Comparison of ENCODE assay signal across 8 mouse cellular contexts in the genomic region with DNA sequence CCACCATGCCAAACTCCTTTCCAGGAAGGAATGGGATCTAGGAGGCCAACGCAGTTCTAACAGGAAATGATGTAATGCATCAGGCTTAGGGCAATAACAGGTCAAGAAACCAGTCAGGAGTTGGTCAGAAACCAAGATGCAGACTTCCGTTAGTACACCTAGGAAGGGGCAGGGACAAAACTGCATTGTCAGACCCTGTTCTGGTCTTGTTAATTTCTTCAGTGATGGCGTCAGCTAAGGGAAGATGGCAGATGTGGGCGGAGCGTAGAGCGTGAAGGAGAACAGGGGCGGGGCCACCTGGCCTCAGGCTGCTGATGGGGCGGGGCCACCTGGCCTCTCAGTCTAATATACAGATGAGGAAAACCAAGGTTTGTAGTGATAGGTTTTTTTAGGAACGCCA. TPM values are rescaled to one million over a fixed set of nuclear protein-coding genes. Genes with fewer than 3 reads are reported as not detected.
DNase-seq lines count a peak whose midpoint lies in the region; ATAC-seq and TF ChIP-seq lines count a peak whose summit lies in the region.

No protein-coding gene starts in this region.

- peaks cover 38% of the 10 kb centered on the region for H3K36me3 ChIP-seq in lung, embryonic 14.5 days (ENCODE audit: insufficient read depth)
- peaks cover 33% of the 10 kb centered on the region for H3K36me3 ChIP-seq in intestine, embryonic 14.5 days (ENCODE audit: control insufficient read depth, insufficient read depth, low read length)
- peaks cover 6% of the 10 kb centered on the region; the same call in 1 of the 2 replicates for H3K36me3 ChIP-seq in midbrain, embryonic 11.5 days (ENCODE audit: control insufficient read depth, insufficient read depth, low read length)

- peak overlapping the region; percentile 97 for H3K27ac ChIP-seq in lung, embryonic 14.5 days (ENCODE audit: low read depth)
- H3K27ac ChIP-seq in intestine, embryonic 14.5 days (ENCODE audit: low read depth) = peak overlapping the region; percentile 90
- H3K27ac ChIP-seq in midbrain, embryonic 11.5 days (ENCODE audit: low read depth, low read length) = peak overlapping the region; percentile 87

- whole genome bisulfite sequencing in lung, embryonic 14.5 days = 56% methylated on average over 9 of the region's 9 CpGs
- WGBS in intestine, embryonic 14.5 days = 64% methylated on average over 9 of the region's 9 CpGs
- WGBS in midbrain, embryonic 11.5 days = 82% methylated on average over 9 of the region's 9 CpGs

- no peak overlapping the region for H3K9ac ChIP-seq in lung, embryonic 14.5 days
- H3K9ac ChIP-seq in intestine, embryonic 14.5 days (ENCODE audit: low read length) = no peak overlapping the region
- H3K9ac ChIP-seq in midbrain, embryonic 11.5 days (ENCODE audit: low read length) = no peak overlapping the region

- peak; percentile 44 for ATAC-seq in lung, embryonic 14.5 days (ENCODE audit: insufficient read depth)
- ATAC-seq in erythroid progenitor cell, adult 5-6 weeks (replicated peaks; ENCODE audit: low FRiP score, poor library complexity, severe bottlenecking) = 0 out of 2 replicates have a peak, but pooled peaks have one; percentile 49
- no peak for ATAC-seq in intestine, embryonic 14.5 days (replicated peaks; ENCODE audit: low FRiP score, low TSS enrichment, low read depth)
- peak; percentile 17; the same call in 1 of the 2 replicates for ATAC-seq in midbrain, embryonic 11.5 days (ENCODE audit: low FRiP score)

- no peak for TF ChIP-seq CTCF in lung, embryonic 14.5 days (IDR thresholded peaks at IDR 0.05; ENCODE audit: low read depth)

- no peaks in the 10 kb centered on the region; the same call in 1 of the 2 replicates for H3K4me1 ChIP-seq in lung, embryonic 14.5 days (ENCODE audit: insufficient read depth)
- H3K4me1 ChIP-seq in intestine, embryonic 14.5 days (replicated peaks; ENCODE audit: control insufficient read depth, insufficient read depth, low read length) = peaks cover 16% of the 10 kb centered on the region; the same call in 1 of the 2 replicates
- peaks cover 10% of the 10 kb centered on the region for H3K4me1 ChIP-seq in midbrain, embryonic 11.5 days (ENCODE audit: control insufficient read depth, insufficient read depth, low read length)

- H3K4me3 ChIP-seq in lung, embryonic 14.5 days (ENCODE audit: low read depth, low read length) = no peak overlapping the region
- no peak overlapping the region for H3K4me3 ChIP-seq in intestine, embryonic 14.5 days (ENCODE audit: low read depth, low read length)
- no peak overlapping the region for H3K4me3 ChIP-seq in midbrain, embryonic 11.5 days (ENCODE audit: low read depth, low read length)

- peak overlapping the region; percentile 51 for H3K4me2 ChIP-seq in lung, embryonic 14.5 days
- peak overlapping the region; percentile 42 for H3K4me2 ChIP-seq in intestine, embryonic 14.5 days (ENCODE audit: low read length)
- no peak overlapping the region; the same call in 1 of the 2 replicates for H3K4me2 ChIP-seq in midbrain, embryonic 11.5 days

- DNase-seq in lung, embryonic 14.5 days = peak; percentile 70
- no peak for DNase-seq in lung, postnatal 25 days (ENCODE audit: low spot score)
- DNase-seq in intestine, embryonic 14.5 days (ENCODE audit: low spot score) = no peak
- peak; percentile 90 for DNase-seq in midbrain, embryonic 11.5 days (ENCODE audit: low spot score, missing footprints)
- DNase-seq in layer of hippocampus, postnatal 36 days = no peak
- no peak for DNase-seq in gastrocnemius, postnatal 14 days
- no peak for DNase-seq in gastrocnemius, postnatal 10 days

- intact Hi-C loops in gastrocnemius, postnatal 14 days (cut with DNase I; ENCODE audit: low total_unique reads) = no loop called here

- no peaks in the 10 kb centered on the region for H3K9me3 ChIP-seq in lung, embryonic 14.5 days (ENCODE audit: low read depth, low read length)
- no peaks in the 10 kb centered on the region for H3K9me3 ChIP-seq in intestine, embryonic 14.5 days (ENCODE audit: control insufficient read depth, low read length)
- no peaks in the 10 kb centered on the region for H3K9me3 ChIP-seq in midbrain, embryonic 11.5 days (ENCODE audit: control insufficient read depth, low read length)

- H3K27me3 ChIP-seq in lung, embryonic 14.5 days (ENCODE audit: insufficient read depth, low read length) = no peaks in the 10 kb centered on the region
- no peaks in the 10 kb centered on the region for H3K27me3 ChIP-seq in intestine, embryonic 14.5 days (replicated peaks; ENCODE audit: control insufficient read depth, insufficient read depth, low read length)
- H3K27me3 ChIP-seq in midbrain, embryonic 11.5 days (ENCODE audit: control insufficient read depth, insufficient read depth, low read length) = no peaks in the 10 kb centered on the region

RNA-seq across cellular contexts. Expression of a gene that starts 28.5 kb away (rescaled TPM):
- polyA plus RNA-seq in lung, embryonic 14.5 days (2014; fragmentation: Nextera tagmentation; extraction: Ambion mirVana) = 327 and 339 TPM in 2 replicates
- total RNA-seq in erythroid progenitor cell, adult 5-6 weeks (2015; ENCODE audit: low replicate concordance) = 179 and 219 TPM in 2 replicates
- total RNA-seq in erythroid progenitor cell, adult 5-6 weeks (2017; ENCODE audit: low replicate concordance) = 95.3 and 151 TPM in 2 replicates
- 368 and 370 TPM in 2 replicates for polyA plus RNA-seq in intestine, embryonic 14.5 days (2014; fragmentation: Nextera tagmentation; extraction: Ambion mirVana)
- 228 and 248 TPM in 2 replicates for polyA plus RNA-seq in midbrain, embryonic 11.5 days (2014; fragmentation: Nextera tagmentation; extraction: Ambion mirVana)
- total RNA-seq in layer of hippocampus, postnatal 36 days (2021) = 100 to 1,000 TPM; 357 TPM
- total RNA-seq in gastrocnemius, postnatal 14 days (2021) = 100 to 1,000 TPM; 167 to 170 TPM
- total RNA-seq in gastrocnemius, postnatal 10 days (2021) = 100 to 1,000 TPM; 189 to 194 TPM

RNA-seq across cellular contexts. Expression of a gene that starts 36.4 kb away (rescaled TPM):
- polyA plus RNA-seq in lung, embryonic 14.5 days (2014; fragmentation: Nextera tagmentation; extraction: Ambion mirVana) = 11.0 and 14.4 TPM in 2 replicates
- total RNA-seq in erythroid progenitor cell, adult 5-6 weeks (2015; ENCODE audit: low replicate concordance) = 0.84 TPM in 1 of 2 replicates, not detected in the other
- not detected in 2 replicates for total RNA-seq in erythroid progenitor cell, adult 5-6 weeks (2017; ENCODE audit: low replicate concordance)
- 8.9 and 9.3 TPM in 2 replicates for polyA plus RNA-seq in intestine, embryonic 14.5 days (2014; fragmentation: Nextera tagmentation; extraction: Ambion mirVana)
- 8.0 and 9.4 TPM in 2 replicates for polyA plus RNA-seq in midbrain, embryonic 11.5 days (2014; fragmentation: Nextera tagmentation; extraction: Ambion mirVana)
- 10 to 100 TPM; 20.3 to 20.9 TPM for total RNA-seq in layer of hippocampus, postnatal 36 days (2021)
- total RNA-seq in gastrocnemius, postnatal 14 days (2021) = 1 to 10 TPM; 8.5 to 10.0 TPM
- total RNA-seq in gastrocnemius, postnatal 10 days (2021) = 10 to 100 TPM; 12.3 to 21.0 TPM

RNA-seq across cellular contexts. Expression of a gene that starts 50.9 kb away (rescaled TPM):
- polyA plus RNA-seq in lung, embryonic 14.5 days (2014; fragmentation: Nextera tagmentation; extraction: Ambion mirVana) = 31.7 and 33.5 TPM in 2 replicates
- 3.6 and 5.0 TPM in 2 replicates for total RNA-seq in erythroid progenitor cell, adult 5-6 weeks (2015; ENCODE audit: low replicate concordance)
- 1.5 and 2.7 TPM in 2 replicates for total RNA-seq in erythroid progenitor cell, adult 5-6 weeks (2017; ENCODE audit: low replicate concordance)
- 15.9 and 19.5 TPM in 2 replicates for polyA plus RNA-seq in intestine, embryonic 14.5 days (2014; fragmentation: Nextera tagmentation; extraction: Ambion mirVana)
- 8.6 and 8.9 TPM in 2 replicates for polyA plus RNA-seq in midbrain, embryonic 11.5 days (2014; fragmentation: Nextera tagmentation; extraction: Ambion mirVana)
- 1 to 10 TPM; 9.2 to 10.0 TPM for total RNA-seq in layer of hippocampus, postnatal 36 days (2021)
- total RNA-seq in gastrocnemius, postnatal 14 days (2021) = 10 to 100 TPM; 13.3 to 13.6 TPM
- total RNA-seq in gastrocnemius, postnatal 10 days (2021) = 10 to 100 TPM; 17.6 to 26.2 TPM

RNA-seq across cellular contexts. Expression of a gene that starts 53.4 kb away (rescaled TPM):
- 13.2 and 16.1 TPM in 2 replicates for polyA plus RNA-seq in lung, embryonic 14.5 days (2014; fragmentation: Nextera tagmentation; extraction: Ambion mirVana)
- 1.3 and 1.4 TPM in 2 replicates for total RNA-seq in erythroid progenitor cell, adult 5-6 weeks (2015; ENCODE audit: low replicate concordance)
- 0.51 and 1.3 TPM in 2 replicates for total RNA-seq in erythroid progenitor cell, adult 5-6 weeks (2017; ENCODE audit: low replicate concordance)
- 12.4 and 13.7 TPM in 2 replicates for polyA plus RNA-seq in intestine, embryonic 14.5 days (2014; fragmentation: Nextera tagmentation; extraction: Ambion mirVana)
- 19.5 and 19.7 TPM in 2 replicates for polyA plus RNA-seq in midbrain, embryonic 11.5 days (2014; fragmentation: Nextera tagmentation; extraction: Ambion mirVana)
- 1 to 10 TPM; 3.9 to 5.0 TPM for total RNA-seq in layer of hippocampus, postnatal 36 days (2021)
- total RNA-seq in gastrocnemius, postnatal 14 days (2021) = 1 to 10 TPM; 3.9 to 5.0 TPM
- 1 to 10 TPM; 5.3 TPM for total RNA-seq in gastrocnemius, postnatal 10 days (2021)

Comparison
In these comparisons a context has a peak if more than half of its experiments do, and no peak if none do; other contexts are left out.
1. DNase-seq: peak in lung, embryonic 14.5 days (single experiment) and midbrain, embryonic 11.5 days (single experiment); none in lung, postnatal 25 days (single experiment), intestine, embryonic 14.5 days (single experiment), layer of hippocampus, postnatal 36 days (0 of 2), gastrocnemius, postnatal 14 days (single experiment) and gastrocnemius, postnatal 10 days (single experiment).
2. RNA of a gene that starts 36.4 kb away (total RNA-seq): 12.3 to 21.0 TPM in gastrocnemius, postnatal 10 days, 20.3 to 20.9 TPM in layer of hippocampus, postnatal 36 days and 8.5 to 10.0 TPM in gastrocnemius, postnatal 14 days; 0.84 TPM in erythroid progenitor cell, adult 5-6 weeks; every median in the first group is over 4 times any median in the second.
3. Peak in every context shown above with its lines, with median percentiles within 50 percentile points of each other: H3K27ac ChIP-seq.